Mouse (Mus musculus): ENCODE results near the gene H2-Eb1. TPM values are rescaled to one million over a fixed set of nuclear protein-coding genes. Genes with fewer than 3 reads are reported as not detected.

Gene H2-Eb1
- polyA plus RNA-seq, 1 experiment from 2014 or later, result 2.0 TPM

DNA sequence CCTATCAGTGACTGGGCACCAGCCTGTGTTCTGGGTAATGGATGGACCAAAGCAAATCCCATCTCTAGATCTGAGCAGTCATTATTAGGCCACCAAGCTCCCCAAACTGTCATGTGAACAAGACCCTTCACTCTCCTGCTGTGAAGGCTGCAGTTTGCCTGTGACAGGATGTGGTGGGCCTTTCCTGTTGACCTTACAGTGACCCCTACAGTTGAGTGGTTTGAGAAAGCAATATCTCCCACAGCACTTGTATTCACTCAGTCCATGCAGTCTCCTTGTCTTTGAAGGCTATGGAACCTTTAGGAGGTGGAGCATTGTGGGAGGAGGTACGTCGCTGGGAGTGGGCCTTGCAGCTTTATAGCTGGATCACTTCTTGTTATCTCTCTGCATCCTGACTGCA is 24.1 kb downstream of the H2-Eb1 start:
- Histone ChIP-seq H3K4me2 (replicated peaks) (no peak overlapping the region), H3K9ac (replicated peaks) (no peak overlapping the region), H3K27ac (replicated peaks) (no peak overlapping the region), H3K36me3 (no peaks in the 10 kb centered on the region), H3K9me3 (no peaks in the 10 kb centered on the region), H3K27me3 (no peaks in the 10 kb centered on the region), H3K4me1 (no peaks in the 10 kb centered on the region), H3K4me3 (no peak overlapping the region)
- ATAC-seq (ENCODE audit: low FRiP score, low read depth), result no peak
- 78% methylated on average over 2 of the region's 2 CpGs for WGBS

DNA sequence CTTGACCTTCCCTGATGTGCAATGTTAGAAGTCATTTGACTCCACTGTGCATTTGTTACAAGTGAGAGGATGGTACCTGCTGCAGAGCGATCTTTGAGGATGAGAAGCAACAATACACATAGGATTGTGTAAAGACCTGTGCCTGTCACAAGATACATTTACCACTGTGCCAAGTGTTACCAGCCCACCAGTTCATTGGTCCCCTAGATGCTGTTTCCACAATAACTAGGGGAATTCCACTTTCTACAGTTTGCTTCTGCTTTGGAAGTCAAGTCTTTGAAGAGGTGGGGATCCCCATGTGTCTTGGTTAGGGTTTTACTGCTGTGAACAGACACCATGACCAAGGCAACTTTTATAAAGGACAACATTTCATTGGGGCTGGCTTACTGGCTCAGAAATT is 25.5 kb downstream of the H2-Eb1 start:
- no peak overlapping the region for H3K9ac ChIP-seq (replicated peaks)
- no peak overlapping the region for H3K4me3 ChIP-seq
- H3K4me1 ChIP-seq, result no peaks in the 10 kb centered on the region
- no peaks in the 10 kb centered on the region for H3K27me3 ChIP-seq
- no peak for ATAC-seq (ENCODE audit: low FRiP score, low read depth)
- no peak overlapping the region for H3K27ac ChIP-seq (replicated peaks)
- no peaks in the 10 kb centered on the region for H3K9me3 ChIP-seq
- no peaks in the 10 kb centered on the region for H3K36me3 ChIP-seq
- H3K4me2 ChIP-seq (replicated peaks), result no peak overlapping the region
- WGBS, result 94% methylated on average over 1 of the region's 1 CpGs

DNA sequence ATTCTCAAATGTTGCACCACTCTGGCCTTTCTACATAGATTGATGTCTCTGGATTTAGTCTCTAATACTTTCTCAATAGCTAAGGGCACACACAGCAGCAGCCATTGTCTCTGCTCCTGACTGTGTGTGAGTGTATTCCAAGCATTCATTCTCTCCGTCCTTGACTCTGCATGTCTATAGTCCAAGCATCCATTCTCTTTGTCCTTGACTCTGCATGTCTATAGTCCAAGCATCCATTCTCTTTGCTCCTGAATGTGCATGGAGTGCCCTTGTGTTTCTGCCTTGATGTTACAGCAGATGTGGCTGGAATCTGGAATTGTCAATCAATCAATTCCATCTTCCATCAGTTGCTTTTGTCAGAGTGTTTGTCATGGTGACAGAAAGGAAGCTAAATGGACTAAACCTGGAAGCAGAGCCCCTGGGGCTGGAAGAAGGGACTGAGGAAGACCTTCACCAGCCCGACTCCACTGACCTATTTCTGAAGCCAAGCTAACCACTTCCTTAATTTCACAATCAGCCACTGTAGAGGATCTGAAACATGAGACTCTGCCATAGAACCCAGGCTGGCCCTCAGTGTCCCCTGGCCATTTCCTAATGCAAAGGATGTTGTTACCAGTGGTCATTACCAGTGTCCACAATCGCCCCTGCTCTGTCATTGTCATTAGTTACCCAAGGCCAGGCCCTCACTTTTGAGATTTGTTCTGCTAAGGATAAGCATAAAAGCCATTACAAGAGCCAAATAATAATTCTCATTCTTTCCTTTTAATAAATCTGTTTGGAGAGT is 35.1 kb downstream of the H2-Eb1 start:
- no peaks in the 10 kb centered on the region for H3K36me3 ChIP-seq
- no peaks in the 10 kb centered on the region for H3K9me3 ChIP-seq
- no peak overlapping the region for H3K9ac ChIP-seq (replicated peaks)
- WGBS, result 45% methylated on average over 3 of the region's 3 CpGs
- no peak overlapping the region for H3K27ac ChIP-seq (replicated peaks)
- H3K4me1 ChIP-seq, result no peaks in the 10 kb centered on the region
- H3K4me3 ChIP-seq, result no peak overlapping the region
- no peak overlapping the region for H3K4me2 ChIP-seq (replicated peaks)
- ATAC-seq (ENCODE audit: low FRiP score, low read depth), result no peak
- H3K27me3 ChIP-seq, result no peaks in the 10 kb centered on the region

DNA sequence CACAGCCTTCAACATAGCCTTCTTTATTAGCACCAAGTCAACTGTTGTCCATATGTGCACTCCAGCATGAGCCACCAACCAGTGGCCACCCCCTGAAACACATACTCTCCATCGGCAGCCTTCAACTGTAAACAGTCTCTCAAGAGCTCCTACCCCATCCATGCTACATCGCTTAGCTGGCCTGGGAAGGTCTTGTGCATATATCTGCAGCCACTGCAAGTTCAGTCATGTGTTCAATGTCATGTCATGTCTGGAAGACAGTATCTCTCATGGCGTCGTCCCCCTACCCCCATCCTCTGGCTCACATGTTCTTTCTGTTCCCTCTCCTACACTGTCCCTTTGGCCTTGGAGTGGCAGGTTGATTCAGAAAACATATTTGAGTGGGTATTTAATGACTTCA is 39.2 kb downstream of the H2-Eb1 start:
- no peaks in the 10 kb centered on the region for H3K9me3 ChIP-seq
- no peak overlapping the region for H3K27ac ChIP-seq (replicated peaks)
- no peaks in the 10 kb centered on the region for H3K36me3 ChIP-seq
- no peak overlapping the region for H3K4me3 ChIP-seq
- WGBS, result 89% methylated on average over 4 of the region's 4 CpGs
- no peak for ATAC-seq (ENCODE audit: low FRiP score, low read depth)
- 0 out of 2 replicates have a peak, but pooled peaks cover 2% of the 10 kb centered on the region for H3K27me3 ChIP-seq
- H3K4me1 ChIP-seq, result no peaks in the 10 kb centered on the region
- H3K4me2 ChIP-seq (replicated peaks), result no peak overlapping the region
- H3K9ac ChIP-seq (replicated peaks), result no peak overlapping the region

DNA sequence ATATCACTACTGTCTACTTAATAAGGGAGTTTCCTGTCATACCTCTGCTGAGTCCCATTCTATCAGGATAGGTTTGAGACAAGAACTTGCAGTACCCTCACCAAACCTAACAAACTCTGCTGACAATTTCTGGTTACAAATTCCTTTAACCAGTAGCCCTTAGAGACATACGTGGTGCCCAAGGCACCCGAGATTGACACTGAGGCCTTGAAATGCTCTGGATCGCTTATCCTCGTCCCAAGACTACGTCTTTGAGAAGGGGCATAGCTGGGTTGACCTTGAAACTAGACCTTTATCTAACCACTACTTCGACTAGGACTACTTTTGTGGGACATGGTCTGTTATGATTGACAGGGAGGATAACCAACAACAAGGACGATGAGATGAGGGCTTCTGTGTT is 39.8 kb downstream of the H2-Eb1 start:
- H3K4me2 ChIP-seq (replicated peaks), result no peak overlapping the region
- no peaks in the 10 kb centered on the region for H3K36me3 ChIP-seq
- 89% methylated on average over 7 of the region's 7 CpGs for WGBS
- H3K4me1 ChIP-seq, result no peaks in the 10 kb centered on the region
- H3K9ac ChIP-seq (replicated peaks), result no peak overlapping the region
- 0 out of 2 replicates have a peak, but pooled peaks cover 3% of the 10 kb centered on the region for H3K27me3 ChIP-seq
- H3K9me3 ChIP-seq, result no peaks in the 10 kb centered on the region
- no peak for ATAC-seq (ENCODE audit: low FRiP score, low read depth)
- no peak overlapping the region for H3K4me3 ChIP-seq
- H3K27ac ChIP-seq (replicated peaks), result no peak overlapping the region

DNA sequence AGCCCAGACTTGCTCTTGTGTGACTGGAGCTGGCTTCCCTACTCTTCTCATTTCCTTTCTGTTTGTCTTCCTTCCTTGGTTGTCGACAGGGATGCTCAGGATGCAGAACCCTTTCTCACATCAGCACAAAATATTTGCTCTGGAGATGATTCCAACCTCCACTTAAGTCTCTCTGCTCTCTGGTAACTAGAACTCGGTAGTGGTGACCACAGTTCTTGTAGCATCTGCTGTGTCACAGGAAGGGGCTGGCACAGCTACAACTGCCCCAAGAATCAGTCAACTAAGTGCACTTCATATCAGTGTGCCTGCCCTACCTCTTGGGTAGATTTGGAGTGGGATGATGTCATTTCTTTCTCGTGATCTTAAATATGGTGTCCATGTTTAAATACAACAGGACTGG is 40.4 kb downstream of the H2-Eb1 start:
- Histone ChIP-seq H3K4me1 (no peaks in the 10 kb centered on the region), H3K27me3 (0 out of 2 replicates have a peak, but pooled peaks cover 3% of the 10 kb centered on the region), H3K9ac (replicated peaks) (no peak overlapping the region), H3K9me3 (no peaks in the 10 kb centered on the region), H3K27ac (replicated peaks) (no peak overlapping the region), H3K36me3 (no peaks in the 10 kb centered on the region), H3K4me3 (no peak overlapping the region), H3K4me2 (replicated peaks) (no peak overlapping the region)
- 73% methylated on average over 3 of the region's 3 CpGs for WGBS
- ATAC-seq (ENCODE audit: low FRiP score, low read depth), result no peak

DNA sequence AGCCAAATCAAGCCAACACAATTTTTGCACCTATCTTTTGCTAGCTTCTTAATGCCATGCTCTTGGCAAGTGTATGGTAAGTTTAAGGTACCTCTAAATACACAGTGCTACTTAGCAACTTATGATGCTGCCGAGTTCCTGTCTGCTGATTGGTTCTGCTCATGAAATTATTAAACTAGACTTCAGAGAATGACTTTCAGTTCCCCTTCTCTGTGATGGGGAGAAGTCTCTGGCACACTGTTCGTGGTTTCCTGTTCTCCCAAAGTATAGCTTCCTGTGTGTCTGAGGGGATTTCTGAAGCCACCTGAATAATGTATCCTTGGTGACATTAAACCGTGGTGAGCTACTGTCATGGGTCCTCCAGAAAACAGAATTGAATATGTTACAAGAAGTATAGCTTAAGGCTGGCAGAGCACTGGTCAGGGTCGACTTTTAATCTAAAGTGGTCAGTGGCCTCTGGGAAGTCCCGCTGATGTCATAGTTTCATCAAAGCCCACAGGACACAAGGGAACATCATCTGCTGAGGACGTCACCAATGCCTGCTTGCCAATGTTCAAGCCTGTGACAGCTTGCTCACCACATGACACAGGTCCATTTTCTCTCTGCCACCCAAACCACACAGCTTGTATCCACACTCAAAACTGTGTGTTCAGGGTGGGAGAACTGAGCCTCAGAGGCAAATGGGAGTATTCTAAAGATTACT is 42.1 kb downstream of the H2-Eb1 start:
- no peak overlapping the region for H3K9ac ChIP-seq (replicated peaks)
- no peak overlapping the region for H3K4me3 ChIP-seq
- no peaks in the 10 kb centered on the region for H3K4me1 ChIP-seq
- no peaks in the 10 kb centered on the region for H3K9me3 ChIP-seq
- no peak overlapping the region for H3K4me2 ChIP-seq (replicated peaks)
- no peak for ATAC-seq (ENCODE audit: low FRiP score, low read depth)
- 72% methylated on average over 6 of the region's 6 CpGs for WGBS
- H3K27ac ChIP-seq (replicated peaks), result no peak overlapping the region
- no peaks in the 10 kb centered on the region for H3K36me3 ChIP-seq
- 0 out of 2 replicates have a peak, but pooled peaks cover 3% of the 10 kb centered on the region for H3K27me3 ChIP-seq

DNA sequence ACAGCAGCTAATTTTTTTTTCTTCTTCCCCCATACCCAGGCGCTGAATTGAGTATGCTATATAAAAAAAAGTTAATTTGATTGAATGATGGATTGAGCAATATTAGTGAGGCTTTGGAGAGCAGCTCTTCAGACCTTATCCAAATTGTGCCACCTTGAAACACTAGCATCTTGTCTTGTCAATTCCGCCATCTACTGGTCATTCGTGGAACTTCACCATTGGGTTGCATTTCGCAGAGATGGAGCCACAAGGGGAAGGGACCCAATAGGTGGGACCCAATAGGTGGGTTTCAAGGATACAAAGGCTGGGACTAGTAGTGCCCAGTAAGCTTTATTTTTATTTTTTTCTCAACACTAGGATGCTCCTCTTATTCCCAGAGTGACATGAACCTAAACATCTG is 43.8 kb downstream of the H2-Eb1 start:
- 2% methylated on average over 4 of the region's 4 CpGs for WGBS

DNA sequence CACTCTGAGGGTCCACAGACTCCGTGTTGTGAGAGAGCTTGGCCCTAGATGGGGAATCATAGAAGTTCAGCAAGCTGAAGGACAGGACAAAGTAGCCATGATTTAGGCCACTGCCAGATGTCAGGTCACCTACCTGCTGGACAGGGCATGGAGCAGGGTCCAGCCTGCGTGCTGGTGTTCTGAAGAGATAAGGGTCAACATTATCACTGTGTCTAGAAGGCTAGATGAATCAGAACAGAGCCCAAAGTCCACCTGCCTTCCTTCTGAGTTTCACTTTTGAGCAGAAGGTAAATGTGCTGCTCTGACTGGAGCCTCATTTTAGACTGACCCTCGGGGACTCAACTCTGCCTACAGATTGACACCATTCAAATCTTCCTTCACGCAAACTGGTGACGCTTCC is 48.9 kb downstream of the H2-Eb1 start, which contains the start of gene Btnl2:
Btnl2 (plus strand) TSS at position 284 of the 400 bp plus-strand sequence.
- Histone ChIP-seq H3K27me3 (0 out of 2 replicates have a peak, but pooled peaks cover 3% of the 10 kb centered on the region), H3K4me1 (no peaks in the 10 kb centered on the region), H3K4me3 (no peak within 1 kb of the TSS), H3K9ac (replicated peaks) (no peak within 1 kb of the TSS), H3K27ac (replicated peaks) (no peak within 1 kb of the TSS), H3K9me3 (no peaks in the 10 kb centered on the region), H3K4me2 (replicated peaks) (no peak within 1 kb of the TSS), H3K36me3 (no peaks in the 10 kb centered on the region)
- 86% methylated on average over 5 of the region's 5 CpGs for WGBS
- ATAC-seq (ENCODE audit: low FRiP score, low read depth), result no peak

More for the DNA sequence above, 43.8 kb downstream of the H2-Eb1 start:
- Histone ChIP-seq H3K27ac (replicated peaks) (no peak overlapping the region), H3K9me3 (no peaks in the 10 kb centered on the region), H3K4me3 (no peak overlapping the region), H3K36me3 (no peaks in the 10 kb centered on the region), H3K4me1 (no peaks in the 10 kb centered on the region), H3K9ac (replicated peaks) (no peak overlapping the region), H3K4me2 (replicated peaks) (no peak overlapping the region), H3K27me3 (0 out of 2 replicates have a peak, but pooled peaks cover 3% of the 10 kb centered on the region)
- no peak for ATAC-seq (ENCODE audit: low FRiP score, low read depth)

DNA sequence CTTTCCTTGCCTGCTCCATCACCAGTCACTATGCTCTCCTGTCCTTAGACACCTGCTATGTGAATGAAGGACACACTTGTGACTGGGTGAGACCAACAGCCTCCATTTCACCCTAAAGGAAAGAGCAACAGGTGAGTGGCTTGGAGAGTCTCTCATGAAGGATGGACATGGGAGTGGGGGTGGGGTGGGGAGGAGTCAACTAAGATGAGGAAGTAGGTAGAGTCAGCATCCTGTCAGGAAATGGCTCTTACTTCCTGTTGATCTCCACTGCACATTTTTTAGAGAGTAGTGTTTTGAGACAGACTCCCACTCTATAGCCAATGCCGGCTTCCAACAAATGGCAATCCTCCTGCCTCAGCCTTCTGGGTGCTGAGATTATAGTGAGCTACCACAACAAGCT is 49.3 kb downstream of the H2-Eb1 start:
- H3K9me3 ChIP-seq, result no peaks in the 10 kb centered on the region
- no peak overlapping the region for H3K9ac ChIP-seq (replicated peaks)
- WGBS, result 86% methylated on average over 1 of the region's 1 CpGs
- H3K4me1 ChIP-seq, result no peaks in the 10 kb centered on the region
- ATAC-seq (ENCODE audit: low FRiP score, low read depth), result no peak
- no peak overlapping the region for H3K27ac ChIP-seq (replicated peaks)
- 0 out of 2 replicates have a peak, but pooled peaks cover under 1% of the 10 kb centered on the region for H3K27me3 ChIP-seq
- no peak overlapping the region for H3K4me2 ChIP-seq (replicated peaks)
- H3K4me3 ChIP-seq, result no peak overlapping the region
- no peaks in the 10 kb centered on the region for H3K36me3 ChIP-seq

DNA sequence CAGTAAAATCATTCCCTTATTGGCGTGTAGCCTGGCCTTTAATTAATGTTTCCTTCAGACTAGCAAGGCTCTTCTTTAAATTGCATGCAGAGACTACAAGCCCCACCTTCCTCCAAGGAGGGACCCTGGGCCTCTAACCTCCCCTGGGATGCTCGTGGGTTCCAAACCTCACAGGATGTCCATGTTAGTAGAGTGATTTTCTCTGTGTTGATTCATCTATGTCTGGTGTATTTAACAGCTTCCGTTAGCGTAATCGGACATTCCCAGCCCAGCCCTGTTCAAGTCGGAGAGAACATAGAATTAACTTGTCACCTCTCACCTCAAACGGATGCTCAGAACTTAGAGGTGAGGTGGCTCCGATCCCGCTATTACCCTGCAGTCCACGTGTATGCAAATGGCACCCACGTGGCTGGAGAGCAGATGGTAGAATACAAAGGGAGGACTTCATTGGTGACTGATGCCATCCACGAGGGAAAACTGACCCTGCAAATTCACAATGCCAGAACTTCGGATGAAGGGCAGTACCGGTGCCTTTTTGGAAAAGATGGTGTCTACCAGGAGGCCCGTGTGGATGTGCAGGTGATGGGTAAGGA is 57.4 kb downstream of the H2-Eb1 start:
- no peak overlapping the region for H3K27ac ChIP-seq (replicated peaks)
- no peaks in the 10 kb centered on the region for H3K9me3 ChIP-seq
- H3K4me3 ChIP-seq, result no peak overlapping the region
- H3K4me2 ChIP-seq (replicated peaks), result no peak overlapping the region
- no peak for ATAC-seq (ENCODE audit: low FRiP score, low read depth)
- WGBS, result 89% methylated on average over 15 of the region's 15 CpGs
- H3K4me1 ChIP-seq, result no peaks in the 10 kb centered on the region
- H3K36me3 ChIP-seq, result no peaks in the 10 kb centered on the region
- H3K27me3 ChIP-seq, result no peaks in the 10 kb centered on the region
- H3K9ac ChIP-seq (replicated peaks), result no peak overlapping the region

DNA sequence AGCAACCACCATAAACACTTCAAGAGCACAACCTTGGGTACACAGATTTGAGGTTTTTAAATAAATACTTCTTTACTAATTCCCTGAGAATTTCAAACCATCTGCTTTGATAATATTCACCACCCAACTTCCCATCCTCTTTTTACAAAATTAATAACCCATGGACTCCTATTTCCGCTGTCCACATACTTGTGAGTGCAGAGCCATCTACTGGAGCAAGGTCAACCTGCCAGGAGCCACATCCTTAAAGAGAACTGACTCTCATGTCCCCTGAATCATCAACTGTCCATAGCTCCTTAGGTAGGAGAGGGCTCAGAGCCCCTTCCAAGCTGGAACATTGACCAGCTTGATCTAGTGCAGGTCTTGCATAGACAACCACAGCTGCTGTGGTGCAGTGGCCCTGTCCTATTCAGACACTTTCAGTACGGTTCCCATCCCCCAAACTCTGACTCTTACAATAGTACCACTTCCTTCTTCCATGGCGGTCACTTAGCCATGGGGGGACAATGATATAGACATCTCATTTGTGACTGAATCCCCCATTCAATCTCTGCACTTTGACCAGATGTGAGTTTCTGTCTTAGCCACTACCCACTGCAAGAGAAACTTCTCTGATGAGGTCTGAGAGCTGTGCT is 58.1 kb downstream of the H2-Eb1 start:
- no peak overlapping the region for H3K4me2 ChIP-seq (replicated peaks)
- 86% methylated on average over 3 of the region's 3 CpGs for WGBS
- H3K9me3 ChIP-seq, result no peaks in the 10 kb centered on the region
- H3K36me3 ChIP-seq, result no peaks in the 10 kb centered on the region
- no peak overlapping the region for H3K4me3 ChIP-seq
- H3K9ac ChIP-seq (replicated peaks), result no peak overlapping the region
- H3K27me3 ChIP-seq, result no peaks in the 10 kb centered on the region
- H3K27ac ChIP-seq (replicated peaks), result no peak overlapping the region
- H3K4me1 ChIP-seq, result no peaks in the 10 kb centered on the region
- ATAC-seq (ENCODE audit: low FRiP score, low read depth), result no peak
